Mouse (Mus musculus) layer of hippocampus, postnatal 14 days (tissue): ENCODE results near the gene Klhl21. TPM values are rescaled to one million over a fixed set of nuclear protein-coding genes. Genes with fewer than 3 reads are reported as not detected.

ENCODE experiments used
- total RNA-seq, 2 experiments: library from RNA; stranded (reverse); gene quantifications; 2 replicates each; pipeline ENCODE4 v1.2.3; 2021

Gene Klhl21
- total RNA-seq, 2 experiments from 2014 or later = 16.4 to 18.6 TPM

Other genes starting within 250 kb of the Klhl21 start
- gene Camta1, start 146.9 kb upstream of the Klhl21 start, total RNA-seq = 100 to 1,000 TPM; 230 to 235 TPM
- gene Dnajc11, start 75.1 kb upstream of the Klhl21 start, total RNA-seq = 10 to 100 TPM; 66.9 to 70.5 TPM
- gene Thap3, start 19.8 kb upstream of the Klhl21 start, total RNA-seq = 10 to 100 TPM; 18.9 to 22.0 TPM
- gene Phf13, start 12.5 kb upstream of the Klhl21 start, total RNA-seq = 10 to 100 TPM; 11.8 to 13.3 TPM
- gene Zbtb48, start 18.9 kb downstream of the Klhl21 start, total RNA-seq = 10 to 100 TPM; 12.2 to 14.4 TPM
- gene Tas1r1, start 29.8 kb downstream of the Klhl21 start, total RNA-seq = under 1 TPM; 0.38 to 0.92 TPM
- gene Nol9, start 30.5 kb downstream of the Klhl21 start, total RNA-seq = 10 to 100 TPM; 23.4 TPM
- 100 to 1,000 TPM; 106 to 115 TPM for gene Plekhg5, start 63.7 kb downstream of the Klhl21 start, total RNA-seq
- gene Tnfrsf25, start 107.1 kb downstream of the Klhl21 start, total RNA-seq = 10 to 100 TPM; 17.7 to 25.6 TPM
- gene Espn, start 143.6 kb downstream of the Klhl21 start, total RNA-seq = under 1 TPM; 0.57 to 0.94 TPM
- gene Hes2, start 150.1 kb downstream of the Klhl21 start, total RNA-seq = not detected
- 100 to 1,000 TPM; 352 to 388 TPM for gene Acot7, start 169.3 kb downstream of the Klhl21 start, total RNA-seq